In the genomic region with DNA sequence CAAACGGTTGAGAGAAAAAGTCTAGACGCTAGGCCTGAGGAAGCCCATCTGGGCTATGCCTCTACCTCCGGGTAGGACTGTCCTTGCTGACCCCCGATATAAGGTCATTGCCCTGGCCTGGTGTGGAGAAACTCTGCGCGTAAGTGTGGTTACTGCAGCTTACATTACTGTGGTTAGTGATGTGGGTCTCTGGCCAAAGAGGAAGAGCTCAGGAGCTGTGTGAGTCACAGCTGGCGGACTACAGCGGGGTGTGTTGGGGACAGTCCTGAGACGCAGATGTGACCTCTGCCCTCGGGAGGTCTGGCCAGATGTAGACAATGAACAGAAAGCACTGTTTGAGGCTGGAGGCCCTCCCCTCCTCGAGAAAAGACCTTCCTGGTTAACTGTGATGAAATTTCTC, we compare ENCODE assay signal across 10 mouse cellular contexts. TPM values are rescaled to one million over a fixed set of nuclear protein-coding genes. Genes with fewer than 3 reads are reported as not detected.
DNase-seq lines count a peak whose midpoint lies in the region; ATAC-seq and TF ChIP-seq lines count a peak whose summit lies in the region.
"Had no signal": no experiment of that assay in that cellular context is flagged by ENCODE, and none has a peak within 500 bp of the region (broad histone marks: within the 10 kb centered on the region; RNA-seq: fewer than 3 reads in every experiment).

No protein-coding gene starts in this region.

- no peaks in the 10 kb centered on the region for H3K36me3 ChIP-seq in heart, adult 2 months (ENCODE audit: control insufficient read depth, insufficient read depth, low read length)
- H3K36me3 ChIP-seq in heart, embryonic 12.5 days: no peaks in the 10 kb centered on the region
- H3K36me3 ChIP-seq in heart, postnatal 0 days (replicated peaks; ENCODE audit: control insufficient read depth, insufficient read depth, low read length): no peaks in the 10 kb centered on the region

- 33% methylated on average over 11 of the region's 11 CpGs for WGBS in heart, adult 2 months
- 50% methylated on average over 11 of the region's 11 CpGs for WGBS in heart, embryonic 12.5 days
- WGBS in heart, postnatal 0 days: 48% methylated on average over 11 of the region's 11 CpGs

- no peak overlapping the region for H3K27ac ChIP-seq in heart, adult 2 months
- H3K27ac ChIP-seq in heart, embryonic 12.5 days (ENCODE audit: poor library complexity, severe bottlenecking): no peak overlapping the region
- H3K27ac ChIP-seq in heart, postnatal 0 days (ENCODE audit: low read depth): no peak overlapping the region

- H3K27me3 ChIP-seq in heart, adult 2 months (ENCODE audit: control insufficient read depth, insufficient read depth, low read length): no peaks in the 10 kb centered on the region
- peaks cover 16% of the 10 kb centered on the region; the same call in 1 of the 2 replicates for H3K27me3 ChIP-seq in heart, embryonic 12.5 days (replicated peaks)
- no peaks in the 10 kb centered on the region for H3K27me3 ChIP-seq in heart, postnatal 0 days (ENCODE audit: control insufficient read depth, insufficient read depth, low read length)

- H3K4me1 ChIP-seq in heart, adult 2 months (ENCODE audit: control insufficient read depth, insufficient read depth, low read length): peaks cover 4% of the 10 kb centered on the region; the same call in 1 of the 2 replicates
- peaks cover 18% of the 10 kb centered on the region for H3K4me1 ChIP-seq in heart, embryonic 12.5 days (replicated peaks)
- peaks cover 12% of the 10 kb centered on the region for H3K4me1 ChIP-seq in heart, postnatal 0 days (ENCODE audit: control insufficient read depth, insufficient read depth)

- ATAC-seq in heart, embryonic 12.5 days (ENCODE audit: insufficient number of reproducible peaks, low FRiP score): no peak
- ATAC-seq in heart, postnatal 0 days (ENCODE audit: insufficient read depth, low read depth): no peak
- peak; percentile 94 for ATAC-seq in megakaryocyte, adult 5-6 weeks (ENCODE audit: poor library complexity, severe bottlenecking)
- ATAC-seq in cerebellum, adult (ENCODE audit: insufficient number of reproducible peaks, low FRiP score, low TSS enrichment): no peak
- ATAC-seq in activated CD4-positive, CD25-positive, alpha-beta regulatory T cell, adult 4 months: no peak

- no peak overlapping the region for H3K4me2 ChIP-seq in heart, embryonic 12.5 days
- H3K4me2 ChIP-seq in heart, postnatal 0 days (ENCODE audit: low read depth, low read length): no peak overlapping the region

- intact Hi-C loops in heart, adult 2 months (cut with DNase I): no loop called here

- H3K9me3 ChIP-seq in heart, embryonic 12.5 days (replicated peaks): no peaks in the 10 kb centered on the region
- H3K9me3 ChIP-seq in heart, postnatal 0 days (replicated peaks; ENCODE audit: control insufficient read depth, low read length): no peaks in the 10 kb centered on the region

- DNase-seq in heart, adult 2 months: peak; percentile 51 to 65
- peak; percentile 70 for DNase-seq in MN1 (ENCODE audit: low spot score)
- DNase-seq in heart, postnatal 0 days (ENCODE audit: low spot score): peak; percentile 50
- DNase-seq in spleen, adult 12 weeks (ENCODE audit: low spot score): no peak

- no peak overlapping the region for H3K4me3 ChIP-seq in heart, adult 2 months
- no peak overlapping the region for H3K4me3 ChIP-seq in heart, embryonic 12.5 days
- no peak overlapping the region for H3K4me3 ChIP-seq in heart, postnatal 0 days (ENCODE audit: low read depth, low read length)

- H3K79me2 ChIP-seq in heart, adult 2 months (replicated peaks; ENCODE audit: control insufficient read depth, insufficient read depth, low read length): no peaks in the 10 kb centered on the region

- TF ChIP-seq POLR2A in heart, adult 2 months (IDR thresholded peaks at IDR 0.05; ENCODE audit: insufficient read depth, low read depth, low read length): no peak

- no peak for TF ChIP-seq CTCF in heart, adult 2 months (IDR thresholded peaks at IDR 0.05)
- TF ChIP-seq CTCF in heart, postnatal 0 days (IDR thresholded peaks at IDR 0.05; ENCODE audit: low read depth): no peak

- no peak overlapping the region for H3K9ac ChIP-seq in heart, adult 2 months (ENCODE audit: low read depth, low read length)
- no peak overlapping the region for H3K9ac ChIP-seq in heart, embryonic 12.5 days
- H3K9ac ChIP-seq in heart, postnatal 0 days (replicated peaks; ENCODE audit: low read depth, low read length): no peak overlapping the region

- TF ChIP-seq EP300 in heart, adult 2 months (IDR thresholded peaks at IDR 0.05; ENCODE audit: insufficient read depth, low read depth, low read length): no peak
- no peak for TF ChIP-seq EP300 in heart, postnatal 0 days (IDR thresholded peaks at IDR 0.05; ENCODE audit: low read depth)

RNA-seq across cellular contexts. Expression of gene 1600014C23Rik, which starts 19.0 kb away (rescaled TPM):
- under 1 TPM in 1 of 2 experiments, not detected in 1; 0.66 TPM for total RNA-seq in heart, adult 2 months (2021)
- polyA plus RNA-seq in heart, adult 2 months (2012; rRNA removed): 0.88 TPM in 1 of 2 replicates, not detected in the other
- polyA plus RNA-seq in heart, embryonic 12.5 days (2016; fragmentation: Nextera tagmentation; extraction: Ambion mirVana): 0.61 TPM in 1 of 2 replicates, not detected in the other
- not detected in 2 replicates for total RNA-seq in heart, postnatal 0 days (2014; rRNA removed; ENCODE audit: low replicate concordance)
- polyA plus RNA-seq in heart, postnatal 0 days (2015; fragmentation: Nextera tagmentation; extraction: Ambion mirVana): 0.25 TPM in 1 of 2 replicates, not detected in the other
- not detected in 2 replicates for total RNA-seq in megakaryocyte, adult 5-6 weeks (2015)
- not detected in 2 replicates for total RNA-seq in megakaryocyte, adult 5-6 weeks (2017)
- not detected for polyA plus RNA-seq in activated CD4-positive, CD25-positive, alpha-beta regulatory T cell, adult 4 months (2017; shearing (Covaris generic))
- total RNA-seq: ES-E14; layer of hippocampus, adult 8-10 months had no signal
